Mouse (Mus musculus): Measurements from ENCODE around the gene Washc4.

DNA sequence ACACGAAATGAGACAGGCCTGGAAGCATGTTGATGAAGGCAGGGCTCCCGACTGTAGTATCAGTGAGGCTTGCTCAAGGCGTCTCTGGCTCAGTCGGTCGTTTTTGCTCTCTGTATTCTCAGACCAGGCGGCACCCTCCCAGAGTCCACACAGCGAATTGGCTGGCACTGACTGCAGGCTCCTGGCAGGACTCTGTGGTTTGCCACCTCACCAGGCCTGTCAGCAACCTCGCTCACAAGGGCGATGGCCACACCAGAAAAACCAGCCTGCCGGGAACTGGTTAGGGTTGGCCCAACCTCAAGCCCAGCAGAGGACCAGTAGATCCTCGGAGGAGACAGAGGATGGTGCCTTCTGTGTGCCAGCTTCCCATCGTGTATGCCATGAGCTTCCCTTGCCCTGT, 81.3 kb downstream of the Washc4 start:
- no peak for TF ChIP-seq CTCF (IDR thresholded peaks at IDR 0.05; ENCODE audit: low read depth, low read length)
- no peak for TF ChIP-seq GATA1 (IDR thresholded peaks at IDR 0.05; ENCODE audit: borderline replicate concordance, low read length)
